Mouse (Mus musculus) midbrain, embryonic 15.5 days (tissue): ENCODE measurements around the gene Hoxb3. TPM values are rescaled to one million over a fixed set of nuclear protein-coding genes. Genes with fewer than 3 reads are reported as not detected.

Experiments used
- ATAC-seq: fragments of 200-750 bp; cut with Nextera tagmentation; replicated peaks from 2 replicates; pipeline ENCODE4 v1.8.0; 2017; ENCODE audit warnings: moderate TSS enrichment
- H3K27ac ChIP-seq: fragments of 300-500 bp; sonication (generic); 2 replicates; pipeline ENCODE4 v1.5.1; 2015; ENCODE audit warnings: mild to moderate bottlenecking, inconsistent platforms
- H3K27me3 ChIP-seq: fragments of 300-500 bp; sonication (generic); replicated peaks from 2 replicates; pipeline ENCODE4 v1.6.1; 2015; ENCODE audit warnings: inconsistent platforms
- H3K36me3 ChIP-seq: fragments of 300-500 bp; sonication (generic); replicated peaks from 2 replicates; pipeline ENCODE4 v1.6.1; 2015; ENCODE audit warnings: inconsistent platforms
- H3K4me1 ChIP-seq: fragments of 300-500 bp; sonication (generic); 2 replicates; pipeline ENCODE4 v1.6.1; 2015; ENCODE audit warnings: inconsistent platforms
- H3K4me2 ChIP-seq: fragments of 300-500 bp; sonication (generic); 2 replicates; pipeline ENCODE4 v1.6.1; 2015; ENCODE audit warnings: inconsistent platforms, mild to moderate bottlenecking, moderate library complexity
- H3K4me3 ChIP-seq: fragments of 300-500 bp; sonication (generic); 2 replicates; pipeline ENCODE4 v1.5.1; 2015; ENCODE audit warnings: mild to moderate bottlenecking, inconsistent platforms
- H3K9ac ChIP-seq: fragments of 300-500 bp; sonication (generic); 2 replicates; pipeline ENCODE4 v1.6.1; 2015; ENCODE audit warnings: mild to moderate bottlenecking, inconsistent platforms
- H3K9me3 ChIP-seq: fragments of 300-500 bp; sonication (generic); 2 replicates; pipeline ENCODE4 v1.6.1; 2016; ENCODE audit warnings: inconsistent platforms
- WGBS: fragments of 180-500 bp; shearing (Covaris S2); methylation state at CpG from one replicate; pipeline ENCODE4 v1.1.7; 2015; ENCODE audit warnings: mixed read lengths; 5-methylcytosine and 5-hydroxymethylcytosine counted together
- polyA plus RNA-seq: library from polyadenylated mRNA; unstranded; fragments of >200 nt; fragmentation: Nextera tagmentation; extraction: Ambion mirVana; gene quantifications from 2 replicates; pipeline ENCODE4 v1.2.1, GENCODE M21; 2015

Hoxb3 gene
- polyA plus RNA-seq, 1 experiment from 2014 or later, result not detected

GRCm38 (mm10) chr11:96282795-96283430 is 40.2 kb upstream of the Hoxb3 start:
- Histone ChIP-seq H3K9me3 (no peaks in the 10 kb centered on the region), H3K4me1 (peaks cover 6% of the 10 kb centered on the region; the same call in 1 of the 2 replicates), H3K4me3 (no peak overlapping the region), H3K36me3 (no peaks in the 10 kb centered on the region), H3K9ac (no peak overlapping the region), H3K27me3 (peaks cover 94% of the 10 kb centered on the region), H3K4me2 (no peak overlapping the region), H3K27ac (no peak overlapping the region)
- under 1% methylated on average over 46 of the region's 49 CpGs for WGBS
- no peak for ATAC-seq

GRCm38 (mm10) chr11:96284041-96284749 is 38.9 kb upstream of the Hoxb3 start:
- Histone ChIP-seq H3K9me3 (no peaks in the 10 kb centered on the region), H3K36me3 (no peaks in the 10 kb centered on the region), H3K27me3 (peaks cover 93% of the 10 kb centered on the region), H3K4me2 (peak overlapping the region; percentile 42), H3K9ac (no peak overlapping the region), H3K4me3 (0 out of 2 replicates have a peak overlapping the region, but pooled peaks have one; percentile 14), H3K4me1 (peaks cover 6% of the 10 kb centered on the region; the same call in 1 of the 2 replicates), H3K27ac (no peak overlapping the region)
- ATAC-seq, result no peak
- under 1% methylated on average over 49 of the region's 49 CpGs for WGBS

GRCm38 (mm10) chr11:96284774-96285734 is 38.1 kb upstream of the Hoxb3 start:
- no peaks in the 10 kb centered on the region for H3K36me3 ChIP-seq
- no peak overlapping the region for H3K9ac ChIP-seq
- under 1% methylated on average over 36 of the region's 37 CpGs for WGBS
- ATAC-seq, result no peak
- no peaks in the 10 kb centered on the region for H3K9me3 ChIP-seq
- H3K4me1 ChIP-seq, result peaks cover 6% of the 10 kb centered on the region; the same call in 1 of the 2 replicates
- H3K4me3 ChIP-seq, result no peak overlapping the region
- peak overlapping the region; percentile 42; the same call in 1 of the 2 replicates for H3K4me2 ChIP-seq
- H3K27ac ChIP-seq, result no peak overlapping the region
- H3K27me3 ChIP-seq, result peaks cover 93% of the 10 kb centered on the region

DNA sequence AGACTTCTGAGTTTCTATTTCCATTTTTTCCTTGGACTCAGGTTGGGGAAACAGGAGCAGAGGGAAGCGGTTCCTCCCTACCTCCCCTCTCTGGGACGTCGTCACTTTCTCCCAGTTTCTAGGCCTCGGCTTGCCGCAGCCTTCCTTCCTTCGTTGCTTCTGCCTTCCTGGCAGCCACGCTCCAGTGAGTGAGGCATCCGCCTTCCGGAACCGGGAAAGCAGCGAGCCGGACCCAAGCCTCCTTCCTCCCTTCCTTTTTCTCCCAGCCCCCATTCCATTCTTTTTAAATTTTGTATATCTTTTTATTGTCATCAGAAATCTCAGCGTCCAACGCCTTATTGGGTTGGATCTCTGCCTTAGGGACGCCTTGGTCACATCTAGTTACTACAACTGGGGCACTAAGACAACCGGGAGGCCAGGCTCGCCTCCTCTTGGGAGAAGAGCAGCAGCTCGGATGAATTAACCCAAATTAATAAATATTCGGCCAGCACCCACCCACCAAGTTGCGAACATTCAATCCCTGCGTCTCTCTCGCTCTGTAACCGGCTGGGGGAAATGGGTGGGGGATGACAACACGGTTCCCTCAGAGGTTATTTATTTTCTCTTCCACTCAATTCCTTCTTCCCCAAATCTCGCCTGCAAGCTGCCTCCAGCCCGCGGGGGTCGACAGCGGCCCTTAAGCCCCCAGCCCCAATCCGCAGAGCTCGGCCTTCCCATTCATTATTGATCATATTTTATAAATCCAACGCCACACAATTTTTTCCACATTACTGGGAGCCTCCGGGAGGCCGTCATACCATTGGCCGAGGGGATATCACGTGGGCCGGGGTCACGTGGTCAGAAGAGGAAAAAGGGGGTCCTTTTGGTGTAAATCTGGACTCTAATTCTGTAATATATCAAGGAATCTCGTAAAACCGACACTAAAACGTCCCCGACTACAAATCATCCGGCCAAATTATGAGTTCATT is 37.1 kb upstream of the Hoxb3 start, which contains the start of gene Hoxb7:
Gene Hoxb7, plus strand, starts transcription at position 853 of the 968 bp plus-strand sequence.
- no peak within 1 kb of the TSS for H3K4me3 ChIP-seq

GRCm38 (mm10) chr11:96286739-96287385 is 36.3 kb upstream of the Hoxb3 start:
- Histone ChIP-seq H3K4me1 (peaks cover 6% of the 10 kb centered on the region; the same call in 1 of the 2 replicates), H3K4me3 (no peak overlapping the region), H3K27ac (no peak overlapping the region), H3K9me3 (no peaks in the 10 kb centered on the region), H3K9ac (no peak overlapping the region), H3K36me3 (no peaks in the 10 kb centered on the region), H3K27me3 (peaks cover 93% of the 10 kb centered on the region), H3K4me2 (no peak overlapping the region)
- WGBS, result under 1% methylated on average over 55 of the region's 55 CpGs
- ATAC-seq, result no peak

More for the DNA sequence above, 37.1 kb upstream of the Hoxb3 start, which contains the start of gene Hoxb7:
- peaks cover 93% of the 10 kb centered on the region for H3K27me3 ChIP-seq
- 2% methylated on average over 43 of the region's 43 CpGs for WGBS
- H3K4me2 ChIP-seq, result no peak within 1 kb of the TSS
- H3K36me3 ChIP-seq, result no peaks in the 10 kb centered on the region
- H3K9ac ChIP-seq, result no peak within 1 kb of the TSS
- peaks cover 6% of the 10 kb centered on the region; the same call in 1 of the 2 replicates for H3K4me1 ChIP-seq
- ATAC-seq, result no peak
- H3K27ac ChIP-seq, result no peak within 1 kb of the TSS
- H3K9me3 ChIP-seq, result no peaks in the 10 kb centered on the region

DNA sequence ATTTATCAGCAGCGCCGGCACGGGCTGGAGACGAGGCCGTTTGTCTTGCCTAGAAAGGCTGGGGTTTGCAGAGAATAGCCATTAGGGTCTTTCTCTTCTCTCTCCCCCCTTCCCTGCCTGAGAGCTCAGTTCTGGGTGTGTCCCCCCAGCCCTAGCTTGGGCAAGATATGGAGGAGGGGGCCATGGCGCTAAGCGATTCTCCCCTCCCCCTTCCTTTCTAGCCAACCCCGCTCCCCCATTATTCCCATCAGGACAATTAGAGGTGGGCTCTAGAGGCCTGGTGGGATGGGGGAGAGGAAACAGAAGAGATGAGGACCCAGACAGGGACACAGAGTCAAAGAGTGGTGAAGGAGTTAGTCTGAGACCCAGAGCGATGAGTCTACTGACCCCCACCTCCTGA is 35.7 kb upstream of the Hoxb3 start:
- H3K4me1 ChIP-seq, result peaks cover 6% of the 10 kb centered on the region; the same call in 1 of the 2 replicates
- no peaks in the 10 kb centered on the region for H3K9me3 ChIP-seq
- no peaks in the 10 kb centered on the region for H3K36me3 ChIP-seq
- no peak for ATAC-seq
- 3% methylated on average over 9 of the region's 9 CpGs for WGBS
- peaks cover 93% of the 10 kb centered on the region for H3K27me3 ChIP-seq
- no peak overlapping the region for H3K27ac ChIP-seq
- no peak overlapping the region for H3K4me3 ChIP-seq
- H3K9ac ChIP-seq, result no peak overlapping the region
- no peak overlapping the region for H3K4me2 ChIP-seq

DNA sequence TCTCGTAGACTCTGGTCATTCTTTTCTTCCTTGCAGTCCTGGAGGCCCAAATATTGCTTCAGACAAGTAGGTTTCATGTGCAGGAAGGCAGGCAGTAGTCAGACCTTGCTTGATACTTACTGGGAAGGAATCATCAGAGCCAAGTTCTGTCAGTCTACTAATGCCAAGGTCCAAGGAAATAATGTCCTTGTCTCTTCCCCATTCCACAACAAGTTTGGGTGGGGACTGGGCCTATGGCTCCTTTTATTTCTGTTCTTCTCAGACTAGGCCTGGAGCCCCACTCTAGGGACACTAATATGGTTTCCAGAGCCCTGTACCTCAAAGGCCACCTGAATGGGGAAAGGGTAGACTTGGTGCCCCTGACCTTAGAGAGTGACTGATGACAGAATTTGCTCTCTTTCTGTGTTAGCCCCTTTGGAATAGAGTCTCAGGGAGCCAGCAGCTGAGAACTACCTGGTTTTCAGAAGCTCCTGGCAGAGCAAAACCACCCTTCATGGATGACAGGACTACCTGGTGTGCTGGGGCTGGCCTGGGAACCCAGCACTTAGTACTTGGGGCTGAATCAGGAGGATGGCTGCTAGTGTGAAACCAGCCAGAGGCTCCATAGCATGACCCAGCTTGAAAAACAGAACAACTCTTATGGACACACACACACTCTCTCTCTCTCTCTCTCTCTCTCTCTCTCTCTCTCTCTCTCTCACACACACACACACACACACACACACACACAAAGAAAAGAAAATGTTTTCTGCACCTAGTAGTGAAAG is 34.5 kb upstream of the Hoxb3 start:
- Histone ChIP-seq H3K9ac (no peak overlapping the region), H3K4me1 (peaks cover 6% of the 10 kb centered on the region; the same call in 1 of the 2 replicates), H3K36me3 (no peaks in the 10 kb centered on the region), H3K27me3 (peaks cover 95% of the 10 kb centered on the region), H3K4me3 (no peak overlapping the region), H3K27ac (no peak overlapping the region), H3K9me3 (no peaks in the 10 kb centered on the region), H3K4me2 (no peak overlapping the region)
- WGBS, result 11% methylated on average over 1 of the region's 1 CpGs
- ATAC-seq, result no peak

- Histone ChIP-seq H3K4me2 (no peak overlapping the region), H3K9ac (no peak overlapping the region), H3K4me3 (no peak overlapping the region), H3K27ac (no peak overlapping the region), H3K4me1 (peaks cover 3% of the 10 kb centered on the region; the same call in 1 of the 2 replicates), H3K9me3 (no peaks in the 10 kb centered on the region), H3K36me3 (no peaks in the 10 kb centered on the region), H3K27me3 (peaks cover 95% of the 10 kb centered on the region)
- no peak for ATAC-seq
- 2% methylated on average over 21 of the region's 21 CpGs for whole genome bisulfite sequencing
Measured at GRCm38 (mm10) chr11:96289293-96289692, 33.8 kb upstream of the Hoxb3 start.

- H3K9ac ChIP-seq, result no peak overlapping the region
- ATAC-seq, result no peak
- WGBS, result 6% methylated on average over 6 of the region's 6 CpGs
- H3K27ac ChIP-seq, result no peak overlapping the region
- H3K4me1 ChIP-seq, result no peaks in the 10 kb centered on the region
- H3K9me3 ChIP-seq, result no peaks in the 10 kb centered on the region
- peaks cover 95% of the 10 kb centered on the region for H3K27me3 ChIP-seq
- no peak overlapping the region for H3K4me2 ChIP-seq
- H3K36me3 ChIP-seq, result no peaks in the 10 kb centered on the region
- no peak overlapping the region for H3K4me3 ChIP-seq
Measured at GRCm38 (mm10) chr11:96289837-96290236, 33.3 kb upstream of the Hoxb3 start.

DNA sequence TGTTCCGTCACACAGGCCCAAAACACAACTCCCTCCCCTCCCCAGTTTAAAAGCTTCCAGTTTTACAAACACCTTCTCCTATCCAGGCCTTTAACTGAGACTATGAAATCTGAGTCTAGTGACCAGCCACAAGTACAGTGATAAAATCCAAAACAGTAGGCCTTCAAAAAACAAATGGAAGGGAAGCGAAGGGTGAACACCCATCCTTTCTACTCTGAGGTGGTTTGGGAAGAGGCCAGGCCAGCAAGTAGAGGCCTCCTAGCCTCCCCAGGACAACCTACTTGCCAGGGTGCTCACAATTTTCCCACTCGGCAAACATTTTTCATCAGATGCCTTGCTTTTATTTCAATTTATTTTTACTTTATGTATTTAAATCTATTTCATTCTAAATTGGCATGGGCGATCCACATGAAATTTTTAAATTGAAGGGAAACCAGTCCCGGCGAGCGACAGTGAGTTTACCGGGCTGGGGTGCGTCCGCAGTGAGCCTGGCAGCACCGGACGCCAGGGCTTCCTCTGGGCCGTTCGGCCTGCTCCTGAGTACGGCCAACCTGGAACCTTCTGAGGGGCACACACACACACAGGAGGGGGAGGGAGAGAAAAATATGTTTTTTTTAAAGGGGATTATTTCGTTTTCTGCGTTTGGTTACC is 32.3 kb upstream of the Hoxb3 start:
- Histone ChIP-seq H3K9me3 (no peaks in the 10 kb centered on the region), H3K27ac (no peak overlapping the region), H3K36me3 (no peaks in the 10 kb centered on the region), H3K27me3 (peaks cover 97% of the 10 kb centered on the region), H3K4me1 (no peaks in the 10 kb centered on the region), H3K4me3 (no peak overlapping the region), H3K4me2 (no peak overlapping the region), H3K9ac (no peak overlapping the region)
- no peak for ATAC-seq
- 3% methylated on average over 17 of the region's 17 CpGs for WGBS
